Mouse (Mus musculus): Measurements from ENCODE around the gene Rabac1. TPM values are rescaled to one million over a fixed set of nuclear protein-coding genes. Genes with fewer than 3 reads are reported as not detected.
A peak's percentile ranks its signal among the peaks of the same experiment; 100 is the strongest.

The Rabac1 gene
- polyA plus RNA-seq, 1 experiment from 2014 or later, result 293 TPM

DNA sequence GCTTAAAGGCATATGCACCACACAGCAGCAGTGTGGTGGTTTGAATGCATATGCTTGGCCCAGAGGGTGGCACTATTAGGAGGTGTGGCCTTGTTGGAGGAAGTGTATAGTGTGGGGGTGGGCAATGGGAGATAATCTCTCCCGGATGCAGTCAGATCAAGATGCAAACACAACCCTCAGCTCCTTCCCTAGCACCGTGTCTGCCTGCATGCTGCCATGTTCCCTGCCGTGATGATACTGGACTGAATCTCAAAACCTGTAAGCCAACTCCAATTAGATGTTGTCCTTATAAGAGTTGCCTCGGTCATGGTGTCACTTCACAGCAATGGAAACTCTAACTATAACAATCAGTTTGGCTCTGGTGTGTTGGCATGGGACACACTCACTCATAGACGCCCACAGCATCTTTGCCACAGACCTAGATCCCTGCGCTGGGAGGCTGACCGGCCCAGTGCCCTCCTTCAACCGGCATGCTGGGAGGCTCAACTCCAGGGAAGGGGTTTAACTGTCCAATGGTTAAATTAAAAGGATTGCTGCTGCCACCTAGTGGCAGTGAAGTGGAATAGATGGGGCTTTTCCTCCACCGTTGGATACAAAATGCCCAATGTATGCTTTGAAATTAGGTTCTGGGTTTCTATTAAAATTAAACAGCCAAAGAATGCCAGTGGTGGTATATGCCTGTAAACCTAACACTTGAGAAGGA, 2.5 kb upstream of the Rabac1 start:
- 29% methylated on average over 9 of the region's 9 CpGs for WGBS
- H3K9me3 ChIP-seq (ENCODE audit: control insufficient read depth, low read length), result no peaks in the 10 kb centered on the region
- no peak overlapping the region for H3K4me2 ChIP-seq (replicated peaks; ENCODE audit: low read depth)
- H3K27me3 ChIP-seq (ENCODE audit: control insufficient read depth, insufficient read depth, low read length), result no peaks in the 10 kb centered on the region
- no peak overlapping the region for H3K27ac ChIP-seq (replicated peaks)
- ATAC-seq (ENCODE audit: low FRiP score, low TSS enrichment) (no peak), DNase-seq (ENCODE audit: low spot score) (no peak)
- peaks cover 4% of the 10 kb centered on the region; the same call in 1 of the 2 replicates for H3K36me3 ChIP-seq (ENCODE audit: control insufficient read depth, insufficient read depth, low read length)
- H3K9ac ChIP-seq (ENCODE audit: low read length), result no peak overlapping the region
- TF ChIP-seq CTCF (IDR thresholded peaks at IDR 0.05; ENCODE audit: low read depth) (peak; percentile 82), EP300 (optimal IDR thresholded peaks at IDR 0.05) (no peak)
- H3K4me1 ChIP-seq (replicated peaks; ENCODE audit: control insufficient read depth, insufficient read depth), result no peaks in the 10 kb centered on the region
- H3K4me3 ChIP-seq (ENCODE audit: low read depth, low read length), result no peak overlapping the region

DNA sequence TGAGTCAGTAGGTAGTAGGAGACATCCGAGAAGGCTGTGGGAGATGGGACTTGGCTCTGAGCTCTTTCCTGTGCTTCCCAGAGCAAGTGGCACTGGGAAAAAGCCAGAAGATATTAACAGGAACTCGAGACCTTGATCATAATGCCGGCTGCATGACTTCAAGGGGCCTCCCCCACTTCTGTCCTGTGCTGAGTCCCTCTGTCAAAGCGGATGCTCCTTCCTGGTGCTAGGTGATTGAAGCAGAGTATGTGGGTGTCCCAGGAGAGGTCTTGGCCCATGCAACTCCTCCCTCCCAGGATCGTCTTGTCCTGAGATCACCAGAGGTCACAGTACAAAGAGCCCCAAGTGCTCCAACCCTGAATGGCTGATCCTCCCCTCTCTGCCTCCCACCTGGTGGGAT, 1.3 kb upstream of the Rabac1 start:
- Histone ChIP-seq H3K27me3 (ENCODE audit: control insufficient read depth, insufficient read depth, low read length) (no peaks in the 10 kb centered on the region), H3K36me3 (ENCODE audit: control insufficient read depth, insufficient read depth, low read length) (peaks cover 6% of the 10 kb centered on the region), H3K4me2 (replicated peaks; ENCODE audit: low read depth) (no peak overlapping the region), H3K4me1 (replicated peaks; ENCODE audit: control insufficient read depth, insufficient read depth) (no peaks in the 10 kb centered on the region), H3K27ac (replicated peaks) (no peak overlapping the region), H3K9ac (ENCODE audit: low read length) (no peak overlapping the region), H3K9me3 (ENCODE audit: control insufficient read depth, low read length) (no peaks in the 10 kb centered on the region), H3K4me3 (ENCODE audit: low read depth, low read length) (no peak overlapping the region)
- DNase-seq (ENCODE audit: low spot score) (no peak), ATAC-seq (ENCODE audit: low FRiP score, low TSS enrichment) (no peak)
- 63% methylated on average over 5 of the region's 5 CpGs for WGBS
- TF ChIP-seq CTCF (IDR thresholded peaks at IDR 0.05; ENCODE audit: low read depth) (no peak), EP300 (optimal IDR thresholded peaks at IDR 0.05) (no peak)

DNA sequence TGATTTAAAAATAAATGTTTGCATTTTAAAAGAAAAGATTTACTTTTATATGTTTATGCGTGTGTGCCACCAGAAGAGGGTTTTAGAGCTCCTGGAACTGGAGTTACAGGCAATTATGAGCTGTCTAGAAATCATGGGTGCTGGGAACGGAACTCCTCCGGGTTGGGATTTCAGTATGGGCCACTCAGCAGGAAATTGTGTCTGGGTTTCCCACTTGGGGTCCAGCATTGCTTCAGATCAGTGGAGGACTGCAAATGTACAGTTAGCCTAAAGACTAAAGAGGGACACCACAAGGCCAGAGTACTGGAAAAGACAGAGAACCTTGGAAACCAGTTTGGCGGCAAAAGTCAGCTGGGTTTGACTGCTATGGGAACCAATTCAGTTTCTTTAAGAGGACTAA, 654 bp upstream of the Rabac1 start:
- peaks cover 6% of the 10 kb centered on the region for H3K36me3 ChIP-seq (ENCODE audit: control insufficient read depth, insufficient read depth, low read length)
- ATAC-seq (ENCODE audit: low FRiP score, low TSS enrichment) (no peak), DNase-seq (ENCODE audit: low spot score) (no peak)
- no peak overlapping the region for H3K9ac ChIP-seq (ENCODE audit: low read length)
- H3K4me3 ChIP-seq (ENCODE audit: low read depth, low read length), result no peak overlapping the region
- no peaks in the 10 kb centered on the region for H3K27me3 ChIP-seq (ENCODE audit: control insufficient read depth, insufficient read depth, low read length)
- H3K4me1 ChIP-seq (replicated peaks; ENCODE audit: control insufficient read depth, insufficient read depth), result no peaks in the 10 kb centered on the region
- no peak overlapping the region for H3K27ac ChIP-seq (replicated peaks)
- TF ChIP-seq CTCF (IDR thresholded peaks at IDR 0.05; ENCODE audit: low read depth), result no peak
- TF ChIP-seq EP300 (optimal IDR thresholded peaks at IDR 0.05), result no peak
- H3K4me2 ChIP-seq (replicated peaks; ENCODE audit: low read depth), result no peak overlapping the region
- WGBS, result 78% methylated on average over 4 of the region's 4 CpGs
- no peaks in the 10 kb centered on the region for H3K9me3 ChIP-seq (ENCODE audit: control insufficient read depth, low read length)

DNA sequence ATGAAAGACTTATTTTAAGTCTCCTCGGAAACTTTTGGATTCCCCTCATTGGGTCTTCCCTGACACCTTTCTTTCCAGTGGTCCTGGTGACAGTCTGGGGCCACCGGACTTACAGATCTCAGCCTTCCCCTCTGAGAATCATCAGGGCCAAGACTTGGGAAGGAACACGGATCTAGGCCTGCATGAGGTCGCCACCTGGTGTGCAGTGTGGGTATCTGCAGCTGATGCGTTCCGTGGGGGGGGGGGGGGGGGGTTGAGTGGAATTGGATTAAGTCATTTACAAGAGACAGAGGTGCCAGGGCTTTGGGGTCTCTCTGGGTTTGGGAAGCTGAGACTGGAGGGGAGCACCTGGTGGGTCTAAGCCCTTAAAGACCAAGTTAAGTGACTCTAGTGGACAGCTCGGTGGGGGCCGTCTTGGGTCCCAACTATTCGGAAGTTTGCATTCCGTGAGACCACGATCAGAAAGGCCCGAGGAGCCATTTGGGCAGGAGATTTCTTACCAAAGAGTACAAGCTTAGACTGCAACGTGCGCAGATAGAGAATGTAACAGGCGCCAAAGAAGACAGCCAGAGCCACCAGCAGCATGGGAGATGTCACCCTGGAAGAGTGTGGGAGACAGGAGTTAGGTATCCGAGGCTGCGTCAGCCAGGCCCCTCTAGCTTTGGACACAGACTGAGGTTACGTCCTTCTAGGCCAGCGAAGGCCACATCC, 1.1 kb downstream of the Rabac1 start:
- H3K27me3 ChIP-seq (ENCODE audit: control insufficient read depth, insufficient read depth, low read length), result no peaks in the 10 kb centered on the region
- peak overlapping the region; percentile 85 for H3K4me2 ChIP-seq (replicated peaks; ENCODE audit: low read depth)
- no peaks in the 10 kb centered on the region for H3K9me3 ChIP-seq (ENCODE audit: control insufficient read depth, low read length)
- 8% methylated on average over 19 of the region's 19 CpGs for WGBS
- ATAC-seq (ENCODE audit: low FRiP score, low TSS enrichment) (0 out of 2 replicates have a peak, but pooled peaks have one; percentile 1), DNase-seq (ENCODE audit: low spot score) (peak; percentile 79)
- H3K36me3 ChIP-seq (ENCODE audit: control insufficient read depth, insufficient read depth, low read length), result peaks cover 6% of the 10 kb centered on the region
- H3K4me1 ChIP-seq (replicated peaks; ENCODE audit: control insufficient read depth, insufficient read depth), result no peaks in the 10 kb centered on the region
- TF ChIP-seq CTCF (IDR thresholded peaks at IDR 0.05; ENCODE audit: low read depth) (peak; percentile 84), EP300 (optimal IDR thresholded peaks at IDR 0.05) (no peak)
- peak overlapping the region; percentile 94 for H3K27ac ChIP-seq (replicated peaks)
- H3K4me3 ChIP-seq (ENCODE audit: low read depth, low read length), result peak overlapping the region; percentile 61
- peak overlapping the region; percentile 73; the same call in 1 of the 2 replicates for H3K9ac ChIP-seq (ENCODE audit: low read length)

DNA sequence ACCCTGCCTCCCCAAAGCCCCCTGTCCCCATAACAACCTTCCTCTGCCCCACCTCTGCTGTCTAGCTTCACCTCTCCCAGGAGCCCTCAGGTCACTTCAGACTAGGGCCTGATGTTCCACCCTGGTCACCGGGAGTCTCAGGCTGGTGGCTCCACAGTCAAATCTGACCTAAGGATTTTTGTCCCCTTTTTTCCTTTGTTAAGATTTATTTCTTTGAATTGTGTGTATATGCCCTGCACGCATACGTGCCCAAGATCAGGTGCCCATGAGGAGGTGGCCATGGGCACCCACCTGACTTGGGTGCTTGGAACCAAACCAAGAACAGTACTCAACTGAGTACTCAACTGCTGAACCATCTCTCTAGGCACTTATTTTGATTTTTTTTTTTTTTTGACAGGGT, 2.2 kb downstream of the Rabac1 start:
- Histone ChIP-seq H3K4me3 (ENCODE audit: low read depth, low read length) (no peak overlapping the region), H3K27ac (replicated peaks) (no peak overlapping the region), H3K4me1 (replicated peaks; ENCODE audit: control insufficient read depth, insufficient read depth) (no peaks in the 10 kb centered on the region), H3K9ac (ENCODE audit: low read length) (no peak overlapping the region), H3K27me3 (ENCODE audit: control insufficient read depth, insufficient read depth, low read length) (no peaks in the 10 kb centered on the region), H3K9me3 (ENCODE audit: control insufficient read depth, low read length) (no peaks in the 10 kb centered on the region), H3K36me3 (ENCODE audit: control insufficient read depth, insufficient read depth, low read length) (peaks cover 6% of the 10 kb centered on the region), H3K4me2 (replicated peaks; ENCODE audit: low read depth) (no peak overlapping the region)
- WGBS, result 94% methylated on average over 3 of the region's 3 CpGs
- no peak for ATAC-seq (ENCODE audit: low FRiP score, low TSS enrichment)
- TF ChIP-seq EP300 (optimal IDR thresholded peaks at IDR 0.05), result no peak
- no peak for TF ChIP-seq CTCF (IDR thresholded peaks at IDR 0.05; ENCODE audit: low read depth)
- DNase-seq (ENCODE audit: low spot score), result no peak

DNA sequence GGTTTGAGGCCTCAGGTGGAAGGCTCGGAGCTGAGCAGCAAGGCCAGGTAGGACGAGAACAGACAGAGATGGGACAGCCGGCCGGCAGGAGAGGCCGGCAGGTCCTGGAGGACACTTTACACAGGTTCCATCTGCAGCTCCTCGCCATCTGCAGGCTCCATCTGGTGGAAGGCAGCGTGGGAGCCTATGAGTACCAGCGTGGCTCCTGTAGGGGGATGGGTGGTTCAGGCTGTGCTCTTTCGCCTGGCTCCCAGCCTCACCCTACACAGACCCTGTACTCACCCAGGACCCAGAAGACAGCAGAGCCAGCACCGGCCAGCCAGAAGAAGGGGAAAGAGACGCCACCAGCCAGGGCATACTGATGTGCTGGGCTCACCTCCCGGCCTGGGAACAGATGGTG, 2.7 kb downstream of the Rabac1 start:
- peak; percentile 4; the same call in 1 of the 2 replicates for TF ChIP-seq CTCF (IDR thresholded peaks at IDR 0.05; ENCODE audit: low read depth)
- TF ChIP-seq EP300 (optimal IDR thresholded peaks at IDR 0.05), result no peak
- Histone ChIP-seq H3K36me3 (ENCODE audit: control insufficient read depth, insufficient read depth, low read length) (peaks cover 6% of the 10 kb centered on the region), H3K4me2 (replicated peaks; ENCODE audit: low read depth) (no peak overlapping the region), H3K4me1 (replicated peaks; ENCODE audit: control insufficient read depth, insufficient read depth) (no peaks in the 10 kb centered on the region), H3K27ac (replicated peaks) (no peak overlapping the region), H3K27me3 (ENCODE audit: control insufficient read depth, insufficient read depth, low read length) (no peaks in the 10 kb centered on the region), H3K4me3 (ENCODE audit: low read depth, low read length) (no peak overlapping the region), H3K9me3 (ENCODE audit: control insufficient read depth, low read length) (no peaks in the 10 kb centered on the region), H3K9ac (ENCODE audit: low read length) (no peak overlapping the region)
- 85% methylated on average over 12 of the region's 12 CpGs for WGBS
- no peak for ATAC-seq (ENCODE audit: low FRiP score, low TSS enrichment)
- no peak for DNase-seq (ENCODE audit: low spot score)
